Mouse (Mus musculus): ENCODE measurements around the gene Gm13119.
A peak's percentile ranks its signal among the peaks of the same experiment; 100 is the strongest.

DNA sequence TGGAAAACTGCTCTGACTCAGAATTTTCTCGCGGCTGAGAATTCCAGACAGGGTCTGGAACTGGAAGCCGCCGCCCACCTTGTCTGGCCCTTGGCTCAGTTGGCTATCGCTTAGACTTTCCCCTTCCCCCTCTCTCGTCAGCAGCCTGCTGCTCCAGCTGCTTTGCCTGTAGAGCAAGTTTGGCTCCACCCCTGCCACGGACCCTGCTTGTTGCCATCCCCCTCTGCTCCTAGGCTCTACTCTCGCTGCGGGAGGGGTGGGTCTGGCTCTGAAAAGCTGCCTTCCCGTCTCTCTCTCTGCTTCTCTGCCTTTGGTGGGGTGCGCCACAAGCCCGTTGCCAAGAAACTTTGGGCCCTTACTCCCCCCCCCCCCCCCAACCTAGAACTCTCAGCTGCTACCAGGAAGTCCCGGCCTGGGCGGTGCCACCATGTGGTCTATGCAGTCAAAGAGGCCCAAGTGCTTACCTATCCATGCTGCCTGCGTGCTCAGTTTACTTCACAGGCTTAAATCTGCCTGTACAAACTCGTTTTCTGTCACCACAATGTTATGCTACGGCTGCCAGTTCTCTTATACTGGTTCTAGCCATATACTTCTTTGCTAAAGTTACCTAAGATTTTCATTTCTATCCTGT lies 46.8 kb downstream of the Gm13119 start:
- TF ChIP-seq CTCF (IDR thresholded peaks at IDR 0.05; ENCODE audit: borderline replicate concordance, insufficient read depth, low read length) (no peak), POLR2A (IDR thresholded peaks at IDR 0.05; ENCODE audit: low read depth, low read length) (0 out of 2 replicates have a peak, but pooled peaks have one; percentile 20)
